Mouse (Mus musculus): Measurements from ENCODE around the gene Cdc42ep4. TPM values are rescaled to one million over a fixed set of nuclear protein-coding genes. Genes with fewer than 3 reads are reported as not detected.

Gene Cdc42ep4
- polyA plus RNA-seq, 1 experiment from 2014 or later, result 48.5 TPM

- no peak for DNase-seq (ENCODE audit: low spot score)
- no peak overlapping the region for H3K4me3 ChIP-seq (replicated peaks; ENCODE audit: low read depth, low read length)
- WGBS, result 51% methylated on average over 16 of the region's 16 CpGs
- TF ChIP-seq CTCF (IDR thresholded peaks at IDR 0.05; ENCODE audit: low read depth), result no peak
- H3K27me3 ChIP-seq (ENCODE audit: insufficient read depth, low read length), result no peaks in the 10 kb centered on the region
- no peak overlapping the region for H3K9ac ChIP-seq (ENCODE audit: low read depth, low read length)
- no peak; the same call in 1 of the 2 replicates for ATAC-seq (replicated peaks; ENCODE audit: low FRiP score, low read depth)
- no peak overlapping the region for H3K27ac ChIP-seq
- H3K4me2 ChIP-seq (ENCODE audit: low read length), result no peak overlapping the region
- H3K36me3 ChIP-seq (ENCODE audit: insufficient read depth, low read length), result no peaks in the 10 kb centered on the region
- H3K4me1 ChIP-seq (replicated peaks; ENCODE audit: insufficient read depth, low read length), result peaks cover 14% of the 10 kb centered on the region; the same call in 1 of the 2 replicates
- H3K9me3 ChIP-seq (replicated peaks; ENCODE audit: low read length), result no peaks in the 10 kb centered on the region
These were observed 39.9 kb upstream of the Cdc42ep4 start for GRCm38 (mm10) chr11:113791357-113792215.

- no peaks in the 10 kb centered on the region for H3K36me3 ChIP-seq (ENCODE audit: insufficient read depth, low read length)
- no peaks in the 10 kb centered on the region for H3K27me3 ChIP-seq (ENCODE audit: insufficient read depth, low read length)
- no peak for TF ChIP-seq CTCF (IDR thresholded peaks at IDR 0.05; ENCODE audit: low read depth)
- WGBS, result 48% methylated on average over 1 of the region's 1 CpGs
- H3K9ac ChIP-seq (ENCODE audit: low read depth, low read length), result no peak overlapping the region
- H3K4me1 ChIP-seq (replicated peaks; ENCODE audit: insufficient read depth, low read length), result peaks cover 30% of the 10 kb centered on the region; the same call in 1 of the 2 replicates
- peak; percentile 71 for DNase-seq (ENCODE audit: low spot score)
- no peaks in the 10 kb centered on the region for H3K9me3 ChIP-seq (replicated peaks; ENCODE audit: low read length)
- no peak overlapping the region for H3K4me2 ChIP-seq (ENCODE audit: low read length)
- no peak for ATAC-seq (replicated peaks; ENCODE audit: low FRiP score, low read depth)
- H3K27ac ChIP-seq, result peak overlapping the region; percentile 60
- H3K4me3 ChIP-seq (replicated peaks; ENCODE audit: low read depth, low read length), result no peak overlapping the region
These were observed 37.4 kb upstream of the Cdc42ep4 start for GRCm38 (mm10) chr11:113789101-113789500.

GRCm38 (mm10) chr11:113788183-113788789, 36.6 kb upstream of the Cdc42ep4 start:
- Histone ChIP-seq H3K9me3 (replicated peaks; ENCODE audit: low read length) (no peaks in the 10 kb centered on the region), H3K27ac (peak overlapping the region; percentile 60), H3K4me1 (replicated peaks; ENCODE audit: insufficient read depth, low read length) (peaks cover 30% of the 10 kb centered on the region; the same call in 1 of the 2 replicates), H3K36me3 (ENCODE audit: insufficient read depth, low read length) (no peaks in the 10 kb centered on the region), H3K4me2 (ENCODE audit: low read length) (no peak overlapping the region), H3K4me3 (replicated peaks; ENCODE audit: low read depth, low read length) (no peak overlapping the region), H3K27me3 (ENCODE audit: insufficient read depth, low read length) (no peaks in the 10 kb centered on the region), H3K9ac (ENCODE audit: low read depth, low read length) (no peak overlapping the region)
- DNase-seq (ENCODE audit: low spot score) (peak; percentile 72), ATAC-seq (replicated peaks; ENCODE audit: low FRiP score, low read depth) (no peak)
- 49% methylated on average over 2 of the region's 2 CpGs for WGBS
- no peak for TF ChIP-seq CTCF (IDR thresholded peaks at IDR 0.05; ENCODE audit: low read depth)

GRCm38 (mm10) chr11:113787432-113788182, 35.9 kb upstream of the Cdc42ep4 start:
- DNase-seq (ENCODE audit: low spot score), result no peak
- H3K27me3 ChIP-seq (ENCODE audit: insufficient read depth, low read length), result no peaks in the 10 kb centered on the region
- no peak for ATAC-seq (replicated peaks; ENCODE audit: low FRiP score, low read depth)
- no peak for TF ChIP-seq CTCF (IDR thresholded peaks at IDR 0.05; ENCODE audit: low read depth)
- 89% methylated on average over 13 of the region's 13 CpGs for WGBS
- H3K4me2 ChIP-seq (ENCODE audit: low read length), result no peak overlapping the region
- no peaks in the 10 kb centered on the region for H3K36me3 ChIP-seq (ENCODE audit: insufficient read depth, low read length)
- H3K4me1 ChIP-seq (replicated peaks; ENCODE audit: insufficient read depth, low read length), result peaks cover 30% of the 10 kb centered on the region; the same call in 1 of the 2 replicates
- no peaks in the 10 kb centered on the region for H3K9me3 ChIP-seq (replicated peaks; ENCODE audit: low read length)
- H3K4me3 ChIP-seq (replicated peaks; ENCODE audit: low read depth, low read length), result no peak overlapping the region
- H3K27ac ChIP-seq, result no peak overlapping the region; the same call in 1 of the 2 replicates
- H3K9ac ChIP-seq (ENCODE audit: low read depth, low read length), result no peak overlapping the region

- H3K9me3 ChIP-seq (replicated peaks; ENCODE audit: low read length), result no peaks in the 10 kb centered on the region
- H3K4me1 ChIP-seq (replicated peaks; ENCODE audit: insufficient read depth, low read length), result peaks cover 28% of the 10 kb centered on the region; the same call in 1 of the 2 replicates
- ATAC-seq (replicated peaks; ENCODE audit: low FRiP score, low read depth), result no peak
- TF ChIP-seq CTCF (IDR thresholded peaks at IDR 0.05; ENCODE audit: low read depth), result no peak
- H3K27me3 ChIP-seq (ENCODE audit: insufficient read depth, low read length), result no peaks in the 10 kb centered on the region
- WGBS, result 80% methylated on average over 11 of the region's 11 CpGs
- no peak overlapping the region for H3K4me3 ChIP-seq (replicated peaks; ENCODE audit: low read depth, low read length)
- no peak overlapping the region for H3K9ac ChIP-seq (ENCODE audit: low read depth, low read length)
- no peak overlapping the region for H3K4me2 ChIP-seq (ENCODE audit: low read length)
- no peak overlapping the region for H3K27ac ChIP-seq
- DNase-seq (ENCODE audit: low spot score), result no peak
- no peaks in the 10 kb centered on the region for H3K36me3 ChIP-seq (ENCODE audit: insufficient read depth, low read length)
These were observed 35.3 kb upstream of the Cdc42ep4 start for GRCm38 (mm10) chr11:113787009-113787408.

GRCm38 (mm10) chr11:113786395-113786794, 34.7 kb upstream of the Cdc42ep4 start:
- no peaks in the 10 kb centered on the region for H3K36me3 ChIP-seq (ENCODE audit: insufficient read depth, low read length)

More at GRCm38 (mm10) chr11:113786395-113786794, 34.7 kb upstream of the Cdc42ep4 start:
- Histone ChIP-seq H3K4me1 (replicated peaks; ENCODE audit: insufficient read depth, low read length) (peaks cover 23% of the 10 kb centered on the region; the same call in 1 of the 2 replicates), H3K27ac (peak overlapping the region; percentile 94), H3K9me3 (replicated peaks; ENCODE audit: low read length) (no peaks in the 10 kb centered on the region), H3K9ac (ENCODE audit: low read depth, low read length) (peak overlapping the region; percentile 40; the same call in 1 of the 2 replicates), H3K27me3 (ENCODE audit: insufficient read depth, low read length) (no peaks in the 10 kb centered on the region), H3K4me2 (ENCODE audit: low read length) (peak overlapping the region; percentile 55; the same call in 1 of the 2 replicates), H3K4me3 (replicated peaks; ENCODE audit: low read depth, low read length) (no peak overlapping the region)
- DNase-seq (ENCODE audit: low spot score) (no peak), ATAC-seq (replicated peaks; ENCODE audit: low FRiP score, low read depth) (no peak)
- WGBS, result 45% methylated on average over 4 of the region's 4 CpGs
- TF ChIP-seq CTCF (IDR thresholded peaks at IDR 0.05; ENCODE audit: low read depth), result no peak

All from kidney, postnatal 0 days (tissue).